Mouse (Mus musculus): Measurements from ENCODE around the gene Armh3.
"Not testable (repeated sequence)": the region's sequence is repeated elsewhere in the genome, so short reads cannot be mapped to it uniquely, and the experiment has no call there.

Gene Armh3

GRCm38 (mm10) chr19:46032731-46033510 is 34.6 kb upstream of the Armh3 start:
- DNase-seq, result no peak

GRCm38 (mm10) chr19:46031689-46032432 is 33.6 kb upstream of the Armh3 start:
- DNase-seq, result no peak

DNA sequence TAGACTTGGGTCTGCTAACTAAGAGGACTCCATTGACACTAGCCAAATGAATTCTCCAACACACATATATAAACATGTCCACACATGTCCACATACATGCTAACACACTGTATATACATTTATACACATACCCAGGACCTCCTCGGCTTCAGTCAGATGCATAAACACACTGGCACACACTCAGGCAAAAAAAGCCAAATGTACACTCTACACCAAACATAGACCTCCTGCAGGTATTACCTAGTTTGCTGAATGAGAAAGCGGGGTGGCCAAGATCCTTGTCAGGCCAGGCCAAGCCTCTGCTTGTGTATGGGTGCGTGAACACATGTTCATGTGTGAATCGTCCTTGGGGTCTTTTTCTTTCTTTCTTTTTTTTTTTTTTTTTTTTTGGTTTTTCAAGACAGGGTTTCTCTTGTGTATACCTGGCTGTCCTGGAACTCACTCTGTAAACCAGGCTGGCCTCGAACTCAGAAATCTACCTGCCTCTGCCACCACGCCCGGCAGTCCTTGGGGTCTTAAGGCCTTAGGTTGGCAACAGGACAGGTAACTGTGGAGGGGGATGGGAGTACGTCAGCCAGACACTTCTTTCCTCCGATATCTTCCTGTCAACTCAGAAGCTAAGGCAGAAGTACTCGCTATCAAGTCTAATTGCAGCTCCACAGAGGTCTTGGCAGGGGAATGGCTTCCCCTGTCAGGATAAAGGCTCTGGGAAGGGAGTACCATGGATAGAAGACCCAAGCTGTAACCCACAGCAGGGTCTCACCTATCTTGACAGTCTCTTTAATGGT is 32.1 kb upstream of the Armh3 start:
- DNase-seq, result no peak

DNA sequence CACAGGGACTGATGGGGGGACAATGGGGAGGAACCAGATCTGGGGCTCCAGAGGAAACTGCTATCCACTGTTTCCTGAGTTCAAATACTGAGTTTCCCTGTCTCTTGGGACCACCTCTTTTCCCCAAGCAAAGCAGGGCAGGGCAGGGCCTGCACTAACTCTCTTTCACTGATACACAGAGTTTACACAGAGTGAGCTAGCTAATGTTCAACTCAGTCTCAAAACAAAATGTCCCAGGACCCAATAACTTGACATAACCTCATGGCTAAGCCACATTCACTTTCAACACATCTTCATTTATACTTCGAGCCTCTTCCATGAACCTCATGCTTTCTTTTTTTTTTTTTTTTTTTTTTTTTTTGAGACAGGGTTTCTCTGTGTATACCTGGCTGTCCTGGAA is 31.4 kb upstream of the Armh3 start:
- DNase-seq, result no peak

GRCm38 (mm10) chr19:46028747-46029320 is 30.5 kb upstream of the Armh3 start:
- no peak for DNase-seq

DNA sequence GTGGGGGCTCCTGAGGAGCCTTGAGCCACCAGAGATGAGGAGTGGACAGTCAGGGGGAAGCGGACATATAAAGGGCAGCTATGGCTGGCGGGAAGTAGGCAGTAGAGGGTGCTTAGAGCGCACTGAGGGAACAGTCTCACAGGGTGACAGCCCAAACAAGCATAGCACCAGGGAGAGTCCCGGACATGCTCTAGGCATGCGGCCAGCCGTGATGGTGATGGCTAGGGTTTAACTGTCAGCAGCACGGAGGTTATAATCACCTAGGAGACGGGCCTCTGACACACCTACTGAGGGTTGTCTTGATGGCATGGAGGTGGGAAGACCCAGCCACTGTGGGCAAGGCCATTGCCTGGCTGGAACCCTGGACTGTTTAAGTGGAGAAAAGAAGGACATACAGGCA is 28.3 kb upstream of the Armh3 start:
- no peak for DNase-seq

DNA sequence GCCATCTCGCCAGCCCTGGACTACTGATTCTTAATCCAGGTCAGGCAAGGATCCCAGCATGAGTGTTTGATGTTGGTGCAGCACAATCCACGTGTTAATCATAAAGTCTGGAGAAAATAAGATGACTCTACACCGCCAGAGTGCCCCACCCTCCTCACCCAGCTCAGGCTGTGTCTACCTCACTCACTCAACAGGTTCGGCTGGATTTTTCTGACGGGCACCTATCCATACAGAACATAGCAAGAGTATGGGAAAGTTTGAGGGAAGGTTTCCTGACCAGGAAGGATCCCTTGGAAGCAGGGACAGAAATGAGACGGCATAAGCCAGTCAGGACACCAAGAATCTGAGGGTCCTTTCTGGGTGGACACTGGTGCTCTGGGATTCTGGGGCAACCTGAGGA is 26.7 kb upstream of the Armh3 start:
- no peak for DNase-seq

- DNase-seq, result no peak
Observed at GRCm38 (mm10) chr19:46016023-46016422, 17.7 kb upstream of the Armh3 start.

DNA sequence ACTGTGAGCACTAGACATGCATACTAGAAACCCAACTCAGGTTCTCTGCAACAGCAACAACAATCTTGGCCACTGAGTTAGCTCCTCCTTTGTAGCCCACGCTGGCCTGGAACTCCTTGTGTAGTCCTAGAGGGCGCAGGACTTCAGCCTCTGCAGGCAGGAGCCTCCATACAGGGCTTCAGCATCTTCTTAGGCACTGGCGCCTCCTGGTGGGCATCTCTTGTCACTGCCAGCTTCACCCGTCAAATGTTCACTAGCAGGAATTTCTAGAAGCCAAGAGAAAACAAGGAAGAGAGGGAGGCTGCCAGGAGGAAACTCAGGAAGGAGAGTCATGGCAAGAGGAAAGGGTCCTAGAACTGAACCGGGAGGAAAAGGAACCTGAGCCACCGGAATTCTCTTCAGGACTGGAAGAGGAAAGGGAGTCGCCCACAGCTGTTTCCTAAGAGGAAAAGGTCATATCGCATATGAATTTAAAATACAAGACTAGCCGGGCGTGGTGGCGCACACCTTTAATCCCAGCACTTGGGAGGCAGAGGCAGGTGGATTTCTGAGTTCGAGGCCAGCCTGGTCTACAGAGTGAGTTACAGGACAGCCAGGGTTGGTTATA is 16.4 kb upstream of the Armh3 start:
- DNase-seq, result peak; percentile 62 to 66

DNA sequence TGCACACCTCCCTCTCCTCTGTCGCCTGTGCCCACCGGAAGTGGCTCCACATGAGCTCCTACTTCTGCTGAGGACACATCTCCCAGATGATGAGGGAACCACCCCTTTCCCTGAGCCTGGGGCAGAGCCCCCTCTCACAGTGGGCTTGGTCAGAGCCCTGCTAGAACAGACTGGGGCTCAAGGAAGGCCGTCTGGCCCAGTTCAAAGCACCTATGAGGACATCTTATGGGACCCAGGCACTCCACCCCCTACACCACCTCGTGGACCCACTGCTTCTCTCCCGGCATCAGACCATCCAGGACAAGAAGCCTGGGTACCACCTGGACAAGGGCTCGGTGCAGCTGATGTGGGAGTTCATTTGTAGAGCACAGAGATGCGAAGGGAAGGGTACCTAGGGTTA is 7.4 kb upstream of the Armh3 start:
- no peak for DNase-seq

- no peak for DNase-seq
Observed at GRCm38 (mm10) chr19:46004814-46005466, 6.7 kb upstream of the Armh3 start.

GRCm38 (mm10) chr19:46003371-46004226 is 5.3 kb upstream of the Armh3 start, which contains the start of gene Hps6:
TSS of gene Hps6 (plus strand) at chr19:46003508.
- peak; percentile 78 to 80 for DNase-seq

DNA sequence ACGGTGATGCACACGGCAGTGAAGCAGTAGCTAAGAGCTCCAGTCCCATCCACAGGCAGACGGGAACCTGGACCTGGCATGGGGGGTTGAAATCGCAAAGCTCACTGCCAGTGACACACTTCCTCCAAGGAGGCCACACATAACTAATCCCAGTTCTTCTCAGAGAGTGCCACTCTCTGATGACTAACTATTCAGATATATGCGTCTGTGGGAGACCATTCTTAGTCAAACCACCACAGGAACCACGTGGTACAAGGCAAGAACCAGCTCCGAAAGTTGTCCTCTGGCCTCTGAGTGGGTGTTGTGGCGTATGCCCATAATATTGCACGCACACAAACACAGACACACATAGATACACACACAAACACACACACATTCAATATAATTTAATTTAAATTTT is 4.0 kb upstream of the Armh3 start:
- no peak for DNase-seq

DNA sequence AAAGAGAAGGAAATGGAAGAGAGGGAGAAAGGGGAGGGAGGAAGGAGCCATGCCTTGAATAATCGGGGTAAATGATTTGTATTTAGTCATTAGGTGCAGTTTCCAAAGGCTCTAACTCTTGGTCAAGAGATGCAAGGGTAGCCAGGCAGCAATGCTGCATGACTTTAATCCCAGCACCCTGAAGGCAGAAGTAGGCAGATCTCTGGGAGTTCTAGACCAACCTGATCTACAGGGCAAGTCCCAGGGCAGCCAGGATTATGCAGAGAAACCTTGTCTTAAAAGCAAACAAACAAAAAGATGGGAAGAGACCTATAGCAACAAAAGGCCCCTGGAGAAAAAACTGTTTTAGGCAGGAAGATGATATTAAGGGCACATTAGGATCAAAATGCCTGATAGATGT is 1.1 kb upstream of the Armh3 start:
- DNase-seq, result no peak

- DNase-seq, result no peak
Observed at GRCm38 (mm10) chr19:45998694-45999217, 468 bp upstream of the Armh3 start.

DNA sequence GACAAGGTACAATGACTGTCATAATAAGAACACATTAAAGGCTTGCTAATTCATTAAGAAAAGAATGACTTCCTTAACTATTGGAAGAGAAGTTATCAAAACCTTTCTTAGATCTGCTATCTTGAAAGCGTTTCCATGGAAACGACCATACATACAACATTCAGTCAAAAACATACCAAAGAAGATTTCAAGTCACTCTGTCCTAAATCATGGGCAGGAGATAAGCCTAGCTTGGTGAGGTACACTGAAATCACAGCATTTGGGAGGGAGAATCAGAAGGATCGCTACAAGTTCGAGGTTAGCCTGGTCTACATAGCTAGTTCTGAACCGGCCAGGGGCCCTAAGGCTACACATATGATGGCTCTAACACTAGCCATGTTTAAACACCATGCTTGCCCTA is 923 bp downstream of the Armh3 start:
- DNase-seq, result no peak

DNA sequence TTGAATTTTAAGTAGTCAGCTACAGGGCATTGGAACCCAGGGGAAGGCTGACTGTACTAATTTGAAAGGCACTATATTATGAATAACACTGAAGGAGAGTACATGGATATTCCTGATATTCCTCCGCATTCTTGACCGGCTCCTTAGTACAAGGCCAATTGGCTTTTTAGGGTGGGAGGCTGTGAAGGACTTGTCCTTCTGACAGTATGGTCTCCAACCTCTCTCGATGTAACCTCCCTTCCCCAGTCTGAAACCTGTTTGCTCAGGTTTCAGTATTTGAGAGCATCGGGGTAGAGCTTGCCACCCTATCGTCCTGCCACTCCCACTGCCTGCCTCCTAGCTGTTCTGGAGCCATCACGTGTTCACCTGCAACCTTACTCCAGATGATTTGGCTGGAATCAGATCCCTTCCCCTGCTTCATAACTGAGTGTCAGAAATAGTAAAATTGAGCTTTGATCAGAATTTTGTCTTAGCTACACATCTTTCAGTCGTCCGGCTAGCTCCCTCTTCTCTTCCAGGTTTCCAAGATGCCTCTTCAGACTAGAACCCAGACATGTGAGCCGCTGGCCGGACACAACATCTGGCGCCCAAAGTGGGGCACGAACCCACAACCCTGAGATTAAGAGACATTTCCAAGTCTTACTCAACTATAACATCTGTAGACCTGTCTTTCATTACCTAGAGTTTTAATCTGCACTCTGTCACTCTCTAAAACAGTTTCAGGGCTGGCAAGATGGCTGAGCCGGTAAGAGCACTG is 4.1 kb downstream of the Armh3 start:
- DNase-seq, result no peak

GRCm38 (mm10) chr19:45993441-45993840 is 4.8 kb downstream of the Armh3 start:
- not testable (repeated sequence) for DNase-seq

- DNase-seq, result no peak
Observed at GRCm38 (mm10) chr19:45991171-45991570, 7.1 kb downstream of the Armh3 start.

DNA sequence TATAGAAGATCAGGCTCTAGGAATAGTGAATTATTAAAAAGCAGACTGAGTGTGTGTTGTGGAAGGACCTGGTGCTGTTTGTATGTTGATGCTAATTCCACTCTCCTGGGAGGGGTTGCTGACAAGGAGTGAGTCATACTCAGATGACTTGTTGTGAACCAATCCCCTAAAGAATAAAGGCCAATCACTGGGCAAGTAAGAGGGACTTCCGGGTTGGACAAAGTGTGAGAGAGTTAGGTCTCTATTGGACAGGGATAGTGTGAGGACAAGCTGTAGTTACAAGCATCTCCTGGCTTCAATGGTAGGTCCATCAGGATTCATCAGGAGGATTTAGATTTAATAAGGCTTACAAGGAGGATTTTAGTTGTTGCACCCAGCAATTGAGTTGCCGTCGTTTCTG is 10.1 kb downstream of the Armh3 start:
- no peak for DNase-seq

Measured in thymus, adult 18-20 months (tissue).